Mouse (Mus musculus) T-helper 2 cell (primary cell): Measurements from ENCODE around the gene Ifrd2.

Experiments
- in situ Hi-C: fragments of 300-600 bp; cut with MboI, MseI; formaldehyde crosslinking; loops from one replicate; pipeline ENCODE4 v1.15.1; 2025; ENCODE audit warnings: high pct_unique_total_duplicates

Ifrd2 gene

GRCm38 (mm10) chr9:107634406-107635278 lies 47.2 kb downstream of the Ifrd2 start:
- in situ Hi-C loops = no loop called here

GRCm38 (mm10) chr9:107635279-107636028 lies 48.0 kb downstream of the Ifrd2 start, which contains the start of gene Gnai2:
Gnai2 (minus strand) TSS chr9:107635367.
- in situ Hi-C loops = no loop called here

DNA sequence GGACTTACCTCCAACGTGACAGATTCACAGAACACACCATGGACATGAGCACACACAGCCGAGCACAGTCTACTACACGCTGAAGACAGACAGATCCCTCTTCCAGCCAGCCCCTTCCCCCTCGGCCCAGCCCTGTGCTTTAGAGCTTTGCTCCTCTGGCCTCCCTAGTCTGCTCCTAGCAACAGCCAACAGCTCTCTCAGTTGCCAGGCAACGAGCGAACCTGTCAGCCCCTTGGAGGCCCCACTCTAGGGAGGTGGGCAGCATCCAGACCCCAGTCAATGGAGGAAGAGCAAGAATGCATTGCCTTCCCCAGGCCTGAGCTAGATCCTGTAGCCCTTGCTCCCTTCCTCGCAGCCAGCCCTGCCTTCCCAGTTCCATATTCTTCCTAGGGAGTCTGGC lies 49.6 kb downstream of the Ifrd2 start:
- in situ Hi-C loops = no loop called here

DNA sequence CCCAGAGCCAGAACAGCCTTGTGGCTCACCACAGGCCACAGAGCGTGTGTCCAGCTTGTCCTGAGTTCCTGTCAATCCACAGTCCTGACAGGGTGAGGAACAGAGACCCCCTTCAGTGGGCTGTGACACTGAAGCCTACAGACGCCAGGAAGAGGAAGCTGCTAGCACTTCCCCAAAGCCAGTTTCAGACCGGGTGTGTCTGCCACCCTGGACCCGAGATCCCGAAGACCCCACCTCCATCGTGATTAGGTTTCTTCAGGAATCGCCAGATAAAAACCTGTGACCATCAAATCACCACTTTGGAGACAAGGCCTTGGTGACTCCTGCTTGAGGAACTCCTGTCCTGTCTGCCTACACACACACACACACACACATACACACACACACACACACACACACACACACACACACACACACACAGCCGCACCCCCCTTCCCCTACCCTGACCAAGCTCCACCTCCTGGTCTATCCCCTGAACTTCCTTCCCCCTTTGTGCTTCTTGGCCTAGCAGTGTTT lies 52.9 kb downstream of the Ifrd2 start:
- in situ Hi-C loops = loop anchor here (5.0 kb wide), 1 partner anchor 33 kb away; the partner anchor contains the start of gene Sema3b

DNA sequence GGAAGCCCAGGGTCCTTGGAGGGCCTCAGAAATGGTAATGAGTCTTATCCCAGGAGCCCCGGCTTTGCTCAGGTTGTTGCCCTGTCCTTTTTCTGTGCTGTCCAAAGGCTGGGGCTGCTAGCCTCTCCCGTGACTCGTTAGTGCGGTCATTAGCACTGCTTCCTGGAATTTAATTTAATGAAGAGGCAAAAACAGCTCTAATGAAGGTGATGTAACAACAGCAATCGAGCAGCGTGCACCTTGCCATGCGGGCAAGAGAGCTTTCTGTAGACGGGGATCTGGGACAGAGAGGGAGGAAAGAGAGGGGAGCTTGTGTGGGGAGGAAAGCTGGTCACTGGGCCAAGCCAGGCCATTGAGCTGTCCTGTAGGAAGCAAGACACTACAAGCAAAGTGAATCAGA lies 54.2 kb downstream of the Ifrd2 start:
- in situ Hi-C loops = loop anchor here (5.0 kb wide), 1 partner anchor 34 kb away; the partner anchor contains the start of gene Sema3b
